Mouse (Mus musculus) kidney, postnatal 0 days (tissue): ENCODE measurements around the gene Npnt. TPM values are rescaled to one million over a fixed set of nuclear protein-coding genes. Genes with fewer than 3 reads are reported as not detected.

Experiments
- ATAC-seq: fragments of 200-750 bp; cut with Nextera tagmentation; replicated peaks from 2 replicates; pipeline ENCODE4 v1.8.0; 2017; ENCODE audit warnings: low read depth, moderate number of reproducible peaks, moderate TSS enrichment, moderate library complexity; ENCODE audit not compliant: low FRiP score
- DNase-seq: peaks from one replicate; pipeline ENCODE4 v3.0.0-alpha.2; 2016; ENCODE audit warnings: low spot score
- H3K27ac ChIP-seq: fragments of 300-500 bp; sonication (generic); 2 replicates; pipeline ENCODE4 v1.5.1; 2014; ENCODE audit warnings: mild to moderate bottlenecking
- H3K27me3 ChIP-seq: fragments of 300-500 bp; sonication (generic); 2 replicates; pipeline ENCODE4 v1.6.1; 2014; ENCODE audit warnings: low read length, mixed read lengths; ENCODE audit not compliant: insufficient read depth
- H3K36me3 ChIP-seq: fragments of 300-500 bp; sonication (generic); 2 replicates; pipeline ENCODE4 v1.6.1; 2014; ENCODE audit warnings: low read length, mixed read lengths; ENCODE audit not compliant: insufficient read depth
- H3K4me1 ChIP-seq: fragments of 300-500 bp; sonication (generic); replicated peaks from 2 replicates; pipeline ENCODE4 v1.6.1; 2014; ENCODE audit warnings: antibody characterized with exemption, low read length, mixed read lengths; ENCODE audit not compliant: insufficient read depth
- H3K4me2 ChIP-seq: fragments of 300-500 bp; sonication (generic); 2 replicates; pipeline ENCODE4 v1.6.1; 2014; ENCODE audit warnings: mild to moderate bottlenecking, low read length, moderate library complexity, mixed read lengths
- H3K4me3 ChIP-seq: fragments of 300-500 bp; sonication (generic); replicated peaks from 2 replicates; pipeline ENCODE4 v1.5.1; 2014; ENCODE audit warnings: low read depth, low read length
- H3K9ac ChIP-seq: fragments of 300-500 bp; sonication (generic); 2 replicates; pipeline ENCODE4 v1.6.1; 2014; ENCODE audit warnings: low read depth, low read length
- H3K9me3 ChIP-seq: fragments of 300-500 bp; sonication (generic); replicated peaks from 2 replicates; pipeline ENCODE4 v1.6.1; 2016; ENCODE audit warnings: low read length, inconsistent platforms, mixed read lengths
- CTCF ChIP-seq: IDR thresholded peaks from 2 replicates; pipeline ENCODE4 v1.5.1; 2016; ENCODE audit warnings: antibody characterized with exemption, low read depth, mild to moderate bottlenecking, moderate library complexity
- WGBS: fragments of 180-500 bp; shearing (Covaris S2); extraction: QIAGEN DNeasy Blood & Tissue Kit; methylation state at CpG from one replicate; pipeline ENCODE4 v1.1.7; 2014; 5-methylcytosine and 5-hydroxymethylcytosine counted together
- polyA plus RNA-seq: library from polyadenylated mRNA; unstranded; fragments of >200 nt; fragmentation: Nextera tagmentation; extraction: Ambion mirVana; gene quantifications from 2 replicates; pipeline ENCODE4 v1.2.1, GENCODE M21; 2015

The Npnt gene
- polyA plus RNA-seq, 1 experiment from 2014 or later, result 229 TPM

GRCm38 (mm10) chr3:132949380-132949790 is 706 bp downstream of the Npnt start:
- peak overlapping the region; percentile 74 for H3K9ac ChIP-seq
- no peaks in the 10 kb centered on the region for H3K27me3 ChIP-seq
- TF ChIP-seq CTCF, result no peak
- peak overlapping the region; percentile 73 for H3K27ac ChIP-seq
- 1% methylated on average over 20 of the region's 26 CpGs for WGBS
- ATAC-seq, result peak; percentile 55
- no peaks in the 10 kb centered on the region for H3K36me3 ChIP-seq
- H3K9me3 ChIP-seq, result no peaks in the 10 kb centered on the region
- H3K4me2 ChIP-seq, result peak overlapping the region; percentile 95
- H3K4me1 ChIP-seq, result peaks cover 13% of the 10 kb centered on the region; the same call in 1 of the 2 replicates
- H3K4me3 ChIP-seq, result peak overlapping the region; percentile 79
- DNase-seq, result peak; percentile 15

GRCm38 (mm10) chr3:132948298-132948795 is 1.7 kb downstream of the Npnt start:
- peak; percentile 21 for DNase-seq
- Histone ChIP-seq H3K36me3 (no peaks in the 10 kb centered on the region), H3K9me3 (no peaks in the 10 kb centered on the region), H3K4me2 (peak overlapping the region; percentile 95), H3K4me1 (peaks cover 16% of the 10 kb centered on the region; the same call in 1 of the 2 replicates), H3K9ac (no peak overlapping the region), H3K27ac (no peak overlapping the region), H3K27me3 (no peaks in the 10 kb centered on the region), H3K4me3 (peak overlapping the region; percentile 79)
- ATAC-seq, result no peak
- TF ChIP-seq CTCF, result no peak
- WGBS, result 20% methylated on average over 7 of the region's 7 CpGs

- TF ChIP-seq CTCF, result no peak
These were observed 4.0 kb downstream of the Npnt start for GRCm38 (mm10) chr3:132946086-132946485.

GRCm38 (mm10) chr3:132945669-132946068 is 4.4 kb downstream of the Npnt start:
- Histone ChIP-seq H3K27me3 (no peaks in the 10 kb centered on the region), H3K36me3 (no peaks in the 10 kb centered on the region), H3K9ac (no peak overlapping the region), H3K4me3 (no peak overlapping the region), H3K27ac (no peak overlapping the region), H3K4me1 (peaks cover 16% of the 10 kb centered on the region; the same call in 1 of the 2 replicates), H3K4me2 (no peak overlapping the region), H3K9me3 (no peaks in the 10 kb centered on the region)
- no peak for TF ChIP-seq CTCF
- WGBS, result 69% methylated on average over 7 of the region's 7 CpGs
- DNase-seq (no peak), ATAC-seq (no peak)

More at GRCm38 (mm10) chr3:132946086-132946485, 4.0 kb downstream of the Npnt start:
- 74% methylated on average over 5 of the region's 5 CpGs for whole genome bisulfite sequencing
- Histone ChIP-seq H3K4me1 (peaks cover 16% of the 10 kb centered on the region; the same call in 1 of the 2 replicates), H3K9me3 (no peaks in the 10 kb centered on the region), H3K27ac (no peak overlapping the region), H3K9ac (no peak overlapping the region), H3K4me2 (no peak overlapping the region), H3K36me3 (no peaks in the 10 kb centered on the region), H3K27me3 (no peaks in the 10 kb centered on the region), H3K4me3 (no peak overlapping the region)
- DNase-seq (no peak), ATAC-seq (no peak)

- no peak overlapping the region for H3K9ac ChIP-seq
- no peak overlapping the region for H3K27ac ChIP-seq
- H3K36me3 ChIP-seq, result no peaks in the 10 kb centered on the region
- H3K4me3 ChIP-seq, result no peak overlapping the region
- no peaks in the 10 kb centered on the region for H3K9me3 ChIP-seq
- H3K4me1 ChIP-seq, result peaks cover 15% of the 10 kb centered on the region; the same call in 1 of the 2 replicates
- DNase-seq (no peak), ATAC-seq (no peak)
- no peaks in the 10 kb centered on the region for H3K27me3 ChIP-seq
- no peak overlapping the region for H3K4me2 ChIP-seq
- 43% methylated on average over 3 of the region's 3 CpGs for WGBS
- no peak for TF ChIP-seq CTCF
These were observed 5.5 kb downstream of the Npnt start for GRCm38 (mm10) chr3:132944609-132945008.

- H3K4me1 ChIP-seq, result peaks cover 11% of the 10 kb centered on the region; the same call in 1 of the 2 replicates
- ATAC-seq (0 out of 2 replicates have a peak, but pooled peaks have one; percentile 23), DNase-seq (peak; percentile 15)
- TF ChIP-seq CTCF, result no peak
- H3K27ac ChIP-seq, result peak overlapping the region; percentile 22; the same call in 1 of the 2 replicates
- no peak overlapping the region for H3K4me2 ChIP-seq
- 29% methylated on average over 7 of the region's 7 CpGs for WGBS
- H3K9me3 ChIP-seq, result no peaks in the 10 kb centered on the region
- H3K4me3 ChIP-seq, result no peak overlapping the region
- H3K9ac ChIP-seq, result no peak overlapping the region
- no peaks in the 10 kb centered on the region for H3K27me3 ChIP-seq
- H3K36me3 ChIP-seq, result no peaks in the 10 kb centered on the region
These were observed 5.9 kb downstream of the Npnt start for GRCm38 (mm10) chr3:132944193-132944592.
